Mouse (Mus musculus): Measurements from ENCODE around the gene Nfkb1.
A peak's percentile ranks its signal among the peaks of the same experiment; 100 is the strongest.

The Nfkb1 gene

GRCm38 (mm10) chr3:135702658-135703057, 11.3 kb upstream of the Nfkb1 start:
- no peak for DNase-seq (ENCODE audit: low read depth, low spot score)

GRCm38 (mm10) chr3:135699523-135700264, 8.3 kb upstream of the Nfkb1 start:
- DNase-seq (ENCODE audit: low read depth, low spot score), result no peak

GRCm38 (mm10) chr3:135698466-135698975, 7.2 kb upstream of the Nfkb1 start:
- DNase-seq (ENCODE audit: low read depth, low spot score), result no peak

- no peak for DNase-seq (ENCODE audit: low read depth, low spot score)
These were observed 4.9 kb upstream of the Nfkb1 start for GRCm38 (mm10) chr3:135696262-135696661.

GRCm38 (mm10) chr3:135692999-135693398, 1.7 kb upstream of the Nfkb1 start:
- DNase-seq (ENCODE audit: low read depth, low spot score), result no peak

GRCm38 (mm10) chr3:135690568-135691190, 668 bp downstream of the Nfkb1 start:
- peak; percentile 77 for DNase-seq (ENCODE audit: low read depth, low spot score)

GRCm38 (mm10) chr3:135689773-135690567, 1.4 kb downstream of the Nfkb1 start:
- DNase-seq (ENCODE audit: low read depth, low spot score), result no peak

- no peak for DNase-seq (ENCODE audit: low read depth, low spot score)
These were observed 2.2 kb downstream of the Nfkb1 start for GRCm38 (mm10) chr3:135688970-135689772.

- DNase-seq (ENCODE audit: low read depth, low spot score), result no peak
These were observed 3.4 kb downstream of the Nfkb1 start for GRCm38 (mm10) chr3:135687965-135688364.

GRCm38 (mm10) chr3:135686419-135686818, 4.9 kb downstream of the Nfkb1 start:
- DNase-seq (ENCODE audit: low read depth, low spot score), result no peak

GRCm38 (mm10) chr3:135683275-135683674, 8.1 kb downstream of the Nfkb1 start:
- DNase-seq (ENCODE audit: low read depth, low spot score), result no peak

GRCm38 (mm10) chr3:135682240-135682639, 9.1 kb downstream of the Nfkb1 start:
- DNase-seq (ENCODE audit: low read depth, low spot score), result peak; percentile 62

- no peak for DNase-seq (ENCODE audit: low read depth, low spot score)
These were observed 10.0 kb downstream of the Nfkb1 start for GRCm38 (mm10) chr3:135681272-135681783.

- peak; percentile 23 for DNase-seq (ENCODE audit: low read depth, low spot score)
These were observed 11.0 kb downstream of the Nfkb1 start for GRCm38 (mm10) chr3:135680213-135680843.

- DNase-seq (ENCODE audit: low read depth, low spot score), result no peak
These were observed 14.3 kb downstream of the Nfkb1 start for GRCm38 (mm10) chr3:135677064-135677463.

- no peak for DNase-seq (ENCODE audit: low read depth, low spot score)
These were observed 15.0 kb downstream of the Nfkb1 start for GRCm38 (mm10) chr3:135676364-135676763.

GRCm38 (mm10) chr3:135675480-135675879, 15.9 kb downstream of the Nfkb1 start:
- DNase-seq (ENCODE audit: low read depth, low spot score), result no peak

GRCm38 (mm10) chr3:135674716-135675392, 16.5 kb downstream of the Nfkb1 start:
- DNase-seq (ENCODE audit: low read depth, low spot score), result no peak

- DNase-seq (ENCODE audit: low read depth, low spot score), result no peak
These were observed 17.7 kb downstream of the Nfkb1 start for GRCm38 (mm10) chr3:135673695-135674094.

GRCm38 (mm10) chr3:135673041-135673440, 18.3 kb downstream of the Nfkb1 start:
- DNase-seq (ENCODE audit: low read depth, low spot score), result no peak
